Mouse (Mus musculus) heart, postnatal 0 days (tissue): ENCODE measurements around the gene Fiz1. TPM values are rescaled to one million over a fixed set of nuclear protein-coding genes. Genes with fewer than 3 reads are reported as not detected.
"Not testable (repeated sequence)": the region's sequence is repeated elsewhere in the genome, so short reads cannot be mapped to it uniquely, and the experiment has no call there.

ENCODE experiments used
- ATAC-seq: fragments of 200-750 bp; cut with Nextera tagmentation; 2 replicates; pipeline ENCODE4 v1.8.0; 2017; ENCODE audit warnings: low read depth, moderate number of reproducible peaks, moderate library complexity; ENCODE audit not compliant: insufficient read depth
- DNase-seq: peaks from one replicate; pipeline ENCODE4 v3.0.0-alpha.2; 2016; ENCODE audit warnings: low spot score
- H3K27ac ChIP-seq: fragments of 300-500 bp; sonication (generic); 2 replicates; pipeline ENCODE4 v1.5.1; 2014; ENCODE audit warnings: low read depth, mild to moderate bottlenecking
- H3K27me3 ChIP-seq: fragments of 300-500 bp; sonication (generic); 2 replicates; pipeline ENCODE4 v1.6.1; 2014; ENCODE audit warnings: low read length, mixed read lengths; ENCODE audit not compliant: control insufficient read depth, insufficient read depth
- H3K36me3 ChIP-seq: fragments of 300-500 bp; sonication (generic); replicated peaks from 2 replicates; pipeline ENCODE4 v1.6.1; 2014; ENCODE audit warnings: low read length, mixed read lengths; ENCODE audit not compliant: control insufficient read depth, insufficient read depth
- H3K4me1 ChIP-seq: fragments of 300-500 bp; sonication (generic); 2 replicates; pipeline ENCODE4 v1.6.1; 2014; ENCODE audit warnings: antibody characterized with exemption; ENCODE audit not compliant: control insufficient read depth, insufficient read depth
- H3K4me2 ChIP-seq: fragments of 300-500 bp; sonication (generic); 2 replicates; pipeline ENCODE4 v1.6.1; 2014; ENCODE audit warnings: low read depth, mild to moderate bottlenecking, low read length, moderate library complexity
- H3K4me3 ChIP-seq: fragments of 300-500 bp; sonication (generic); 2 replicates; pipeline ENCODE4 v1.5.1; 2014; ENCODE audit warnings: low read depth, low read length
- H3K9ac ChIP-seq: fragments of 300-500 bp; sonication (generic); replicated peaks from 2 replicates; pipeline ENCODE4 v1.6.1; 2014; ENCODE audit warnings: low read depth, low read length, mixed read lengths
- H3K9me3 ChIP-seq: fragments of 300-500 bp; sonication (generic); replicated peaks from 2 replicates; pipeline ENCODE4 v1.6.1; 2016; ENCODE audit warnings: low read length; ENCODE audit not compliant: control insufficient read depth
- CTCF ChIP-seq: IDR thresholded peaks from 2 replicates; pipeline ENCODE4 v1.5.1; 2016; ENCODE audit warnings: antibody characterized with exemption, control low read depth, low read depth
- EP300 ChIP-seq: IDR thresholded peaks from 2 replicates; pipeline ENCODE4 v1.6.1; 2016; ENCODE audit warnings: antibody characterized with exemption, low read depth
- WGBS: fragments of 180-500 bp; shearing (Covaris S2); extraction: QIAGEN DNeasy Blood & Tissue Kit; methylation state at CpG from one replicate; pipeline ENCODE4 v1.1.7; 2014; 5-methylcytosine and 5-hydroxymethylcytosine counted together
- polyA plus RNA-seq: library from polyadenylated mRNA; unstranded; fragments of >200 nt; fragmentation: Nextera tagmentation; extraction: Ambion mirVana; gene quantifications from 2 replicates; pipeline ENCODE4 v1.2.1, GENCODE M21; 2015
- total RNA-seq: library from RNA; depleted of rRNA; stranded (reverse); fragments of >200 nt; gene quantifications from 2 replicates; pipeline ENCODE4 v1.2.3, GENCODE M21; 2014; ENCODE audit warnings: low replicate concordance

The Fiz1 gene
- total and polyA plus RNA-seq, 2 experiments from 2014 or later: 14.4 to 37.2 TPM

DNA sequence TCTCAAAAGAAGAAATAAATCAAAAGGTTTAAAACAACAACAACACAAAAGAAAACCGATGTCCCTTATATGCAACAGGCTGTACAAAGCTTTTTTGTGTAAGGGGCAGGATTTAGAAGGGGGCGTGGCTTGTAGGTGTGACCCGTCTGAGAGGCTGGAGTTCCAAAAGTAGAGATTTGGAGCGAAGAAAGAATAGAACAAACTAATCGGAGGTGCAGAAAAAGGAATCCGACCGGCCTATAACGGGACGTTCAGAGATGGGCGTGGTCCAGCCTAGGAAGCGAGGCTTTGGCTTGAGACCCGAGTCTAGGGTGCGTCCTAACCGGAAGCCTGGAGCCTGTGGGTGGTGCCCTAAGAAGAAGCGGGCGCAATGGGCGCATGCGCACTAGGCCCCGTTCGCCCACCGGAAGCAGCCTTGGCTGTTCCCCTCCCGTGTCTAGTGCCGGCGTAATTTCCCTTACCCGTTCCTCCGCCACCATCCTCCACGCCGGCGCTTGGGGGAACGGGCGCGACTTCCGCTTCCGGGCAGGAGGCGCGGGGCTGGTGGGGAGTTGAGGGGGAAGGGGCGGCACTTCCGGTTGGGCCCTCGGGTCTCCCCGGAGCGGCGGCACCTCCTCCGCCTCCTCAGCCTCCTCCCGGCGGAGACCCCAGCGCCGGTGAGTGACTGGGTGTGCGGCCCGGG lies 5.6 kb upstream of the Fiz1 start, which contains the start of the genes Zfp865 and Ccdc106:
Gene Zfp865, plus strand, starts transcription at position 377 of the 682 bp plus-strand sequence.
Gene Ccdc106, plus strand, starts transcription at position 554 of the 682 bp plus-strand sequence.
- ATAC-seq (peak; percentile 90), DNase-seq (peak; percentile 98)
- Histone ChIP-seq H3K27ac (peak within 1 kb of the TSS; percentile 97), H3K9ac (peak within 1 kb of the TSS; percentile 97), H3K4me3 (peak within 1 kb of the TSS; percentile 98), H3K36me3 (peaks cover 29% of the 10 kb centered on the region), H3K4me2 (peak within 1 kb of the TSS; percentile 91), H3K27me3 (no peaks in the 10 kb centered on the region), H3K4me1 (peaks cover 18% of the 10 kb centered on the region), H3K9me3 (no peaks in the 10 kb centered on the region)
- peak; percentile 36; the same call in 1 of the 2 replicates for TF ChIP-seq EP300
- no peak for TF ChIP-seq CTCF
- WGBS: under 1% methylated on average over 40 of the region's 49 CpGs

DNA sequence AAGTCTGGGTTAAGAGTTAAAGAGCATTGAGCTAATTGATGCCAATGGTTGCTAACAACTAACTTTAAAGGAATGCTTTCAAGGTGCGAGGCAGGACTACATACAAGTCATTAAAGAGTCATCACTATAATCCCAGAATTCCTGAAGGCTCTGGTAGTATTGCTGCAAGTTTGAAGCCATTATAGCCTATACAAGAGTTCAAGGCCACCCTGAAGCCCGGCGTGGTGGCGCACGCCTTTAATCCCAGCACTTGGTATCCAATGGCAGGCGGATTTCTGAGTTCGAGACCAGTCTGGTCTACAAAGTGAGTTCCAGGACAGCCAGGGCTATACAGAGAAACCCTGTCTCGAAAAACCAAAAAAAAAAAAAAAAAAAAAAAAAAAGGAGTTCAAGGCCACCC lies 5.1 kb upstream of the Fiz1 start:
- H3K9ac ChIP-seq: peak overlapping the region; percentile 22; the same call in 1 of the 2 replicates
- not testable (repeated sequence) for ATAC-seq, H3K9me3 ChIP-seq, DNase-seq, H3K27me3 ChIP-seq
- H3K4me3 ChIP-seq: peak overlapping the region; percentile 98
- H3K4me2 ChIP-seq: peak overlapping the region; percentile 91
- peaks cover 18% of the 10 kb centered on the region for H3K4me1 ChIP-seq
- WGBS: 33% methylated on average over 8 of the region's 8 CpGs
- peaks cover 25% of the 10 kb centered on the region for H3K36me3 ChIP-seq
- H3K27ac ChIP-seq: peak overlapping the region; percentile 97

DNA sequence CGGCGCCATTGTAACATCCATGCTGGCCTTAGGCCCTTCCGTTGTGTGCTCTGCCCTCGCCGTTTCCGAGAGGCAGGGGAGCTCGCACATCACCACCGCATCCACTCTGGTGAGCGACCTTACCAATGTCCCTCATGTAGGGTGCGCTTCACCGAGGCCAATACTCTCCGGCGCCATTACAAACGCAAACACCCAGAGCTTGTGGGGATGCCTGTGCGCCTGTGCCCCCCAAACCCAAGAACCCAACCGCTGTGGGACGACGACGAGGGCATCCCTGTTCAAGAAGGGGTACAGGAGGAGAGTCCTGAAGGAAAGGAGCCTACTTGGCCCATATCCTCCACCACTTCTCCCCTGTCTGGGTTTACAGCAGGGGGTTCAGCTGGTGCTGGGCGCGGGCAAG lies 3.4 kb upstream of the Fiz1 start:
- no peak overlapping the region for H3K4me2 ChIP-seq
- no peak for ATAC-seq
- H3K27ac ChIP-seq: no peak overlapping the region
- H3K36me3 ChIP-seq: peaks cover 9% of the 10 kb centered on the region
- no peaks in the 10 kb centered on the region for H3K9me3 ChIP-seq
- TF ChIP-seq CTCF (no peak), EP300 (no peak)
- DNase-seq: no peak
- H3K4me1 ChIP-seq: peaks cover 22% of the 10 kb centered on the region
- 97% methylated on average over 21 of the region's 21 CpGs for WGBS
- no peak overlapping the region for H3K4me3 ChIP-seq
- no peaks in the 10 kb centered on the region for H3K27me3 ChIP-seq
- no peak overlapping the region for H3K9ac ChIP-seq

DNA sequence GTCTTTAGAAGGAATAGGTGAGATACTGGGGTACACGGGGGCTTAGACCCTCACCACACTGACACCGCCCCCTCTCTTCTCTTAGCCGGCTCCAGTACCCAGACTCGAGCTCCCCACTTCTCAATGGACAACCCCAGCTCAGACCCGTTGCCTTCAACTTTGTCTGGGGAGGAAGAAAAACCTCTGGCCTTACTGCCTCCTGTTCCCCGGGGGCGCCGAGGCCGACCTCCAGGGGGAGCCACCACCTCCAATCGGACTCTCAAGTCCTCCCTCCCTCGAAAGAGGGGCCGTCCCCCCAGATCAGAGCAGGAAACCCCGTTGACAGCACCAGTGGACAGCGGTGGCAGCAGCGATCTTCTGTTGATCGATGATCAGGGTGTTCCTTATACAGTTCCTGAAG lies 2.9 kb upstream of the Fiz1 start:
- 94% methylated on average over 16 of the region's 16 CpGs for WGBS
- TF ChIP-seq CTCF (0 out of 2 replicates have a peak, but pooled peaks have one; percentile 6), EP300 (no peak)
- no peak overlapping the region for H3K4me3 ChIP-seq
- no peak overlapping the region for H3K9ac ChIP-seq
- H3K9me3 ChIP-seq: no peaks in the 10 kb centered on the region
- ATAC-seq (no peak), DNase-seq (no peak)
- H3K27me3 ChIP-seq: no peaks in the 10 kb centered on the region
- peaks cover 10% of the 10 kb centered on the region for H3K36me3 ChIP-seq
- peaks cover 22% of the 10 kb centered on the region for H3K4me1 ChIP-seq
- H3K27ac ChIP-seq: no peak overlapping the region
- H3K4me2 ChIP-seq: no peak overlapping the region

DNA sequence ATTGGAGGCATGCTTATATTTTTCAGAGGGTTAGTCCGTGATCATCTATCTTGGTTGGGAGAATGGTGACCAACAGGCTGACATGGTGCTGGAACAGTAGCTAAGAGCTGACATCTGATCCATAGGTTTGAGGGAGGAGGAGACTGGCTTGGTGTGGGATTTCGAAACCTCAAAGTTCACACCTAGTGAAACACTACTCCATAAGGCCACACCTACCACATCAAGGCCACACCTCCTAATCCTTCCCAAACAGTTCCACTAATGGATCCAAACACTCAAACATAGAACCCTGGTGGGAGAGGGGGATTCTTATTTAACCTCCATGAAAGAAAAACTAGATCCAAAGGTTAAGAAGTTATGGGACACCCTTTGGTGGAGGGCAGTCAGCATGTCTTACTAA lies 2.4 kb upstream of the Fiz1 start:
- no peak overlapping the region for H3K4me3 ChIP-seq
- peaks cover 9% of the 10 kb centered on the region for H3K36me3 ChIP-seq
- no peak for ATAC-seq
- no peak for DNase-seq
- H3K4me1 ChIP-seq: peaks cover 22% of the 10 kb centered on the region
- no peak for TF ChIP-seq EP300
- no peak for TF ChIP-seq CTCF
- no peak overlapping the region for H3K9ac ChIP-seq
- no peak overlapping the region for H3K27ac ChIP-seq
- H3K4me2 ChIP-seq: no peak overlapping the region
- H3K27me3 ChIP-seq: no peaks in the 10 kb centered on the region
- 98% methylated on average over 2 of the region's 2 CpGs for WGBS
- H3K9me3 ChIP-seq: no peaks in the 10 kb centered on the region

DNA sequence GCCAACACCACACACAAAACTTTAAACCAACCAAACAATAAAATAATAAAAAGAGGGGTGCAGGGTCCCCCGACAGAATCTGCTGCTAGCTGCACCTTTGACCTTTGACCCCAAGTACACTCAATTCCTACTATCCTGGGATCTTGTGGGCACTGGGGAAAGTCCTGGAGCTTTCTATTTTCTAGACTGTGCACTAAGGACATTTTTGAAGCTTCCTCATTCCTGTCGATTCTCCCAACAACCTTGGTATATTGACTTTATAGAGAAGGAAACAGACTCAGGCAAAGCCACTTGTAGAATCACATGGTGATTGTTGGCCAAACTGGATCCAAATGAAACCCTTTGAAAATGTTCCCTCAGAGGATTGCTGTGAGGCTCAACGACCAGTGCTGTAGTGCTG lies 1.6 kb upstream of the Fiz1 start:
- peak overlapping the region; percentile 78 for H3K9ac ChIP-seq
- ATAC-seq: no peak
- 70% methylated on average over 3 of the region's 3 CpGs for WGBS
- H3K4me2 ChIP-seq: peak overlapping the region; percentile 70
- no peaks in the 10 kb centered on the region for H3K9me3 ChIP-seq
- peak overlapping the region; percentile 74 for H3K4me3 ChIP-seq
- H3K27ac ChIP-seq: peak overlapping the region; percentile 96
- DNase-seq: no peak
- peaks cover 18% of the 10 kb centered on the region for H3K4me1 ChIP-seq
- H3K36me3 ChIP-seq: peaks cover 18% of the 10 kb centered on the region
- H3K27me3 ChIP-seq: no peaks in the 10 kb centered on the region
- TF ChIP-seq EP300 (no peak), CTCF (no peak)
